Mouse (Mus musculus): ENCODE data around the gene Esr1.

DNA sequence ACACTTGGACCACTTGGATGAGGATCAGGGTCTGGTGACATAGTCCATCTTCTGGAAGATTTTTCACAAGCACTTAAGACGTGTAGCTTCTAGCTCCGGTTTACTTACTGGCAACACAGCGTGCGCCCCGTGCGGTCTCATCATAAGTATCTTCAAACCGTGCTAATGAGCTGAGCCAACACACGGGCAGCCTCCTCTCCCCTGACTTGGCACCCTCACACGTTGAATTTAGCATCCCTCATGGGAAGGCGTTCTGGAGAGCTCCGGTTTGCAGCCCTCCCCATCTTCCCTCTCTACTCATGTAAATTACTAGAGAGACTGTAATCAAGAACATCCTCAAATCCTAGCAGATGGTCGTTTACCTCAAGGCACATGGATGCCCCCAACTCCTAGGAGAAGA lies 12.5 kb upstream of the Esr1 start:
- TF ChIP-seq CTCF (IDR thresholded peaks at IDR 0.05) (no peak), EP300 (IDR thresholded peaks at IDR 0.05) (no peak)

Measured in lung, postnatal 0 days (tissue).